Mouse (Mus musculus) embryo, embryonic 10.5 days (tissue): ENCODE measurements around the gene Asgr1.
A peak's percentile ranks its signal among the peaks of the same experiment; 100 is the strongest.

Experiments used
- DNase-seq: peaks from one replicate; pipeline ENCODE4 v3.0.0-alpha.2; 2015; ENCODE audit warnings: low spot score

Gene Asgr1

GRCm38 (mm10) chr11:70026689-70027088, 27.2 kb upstream of the Asgr1 start:
- peak; percentile 83 for DNase-seq

- DNase-seq: peak; percentile 7
Measured at GRCm38 (mm10) chr11:70027397-70027796, 26.5 kb upstream of the Asgr1 start.

- no peak for DNase-seq
Measured at GRCm38 (mm10) chr11:70028401-70029129, 25.3 kb upstream of the Asgr1 start.

- DNase-seq: peak; percentile 99
Measured at GRCm38 (mm10) chr11:70029130-70029801, 24.6 kb upstream of the Asgr1 start.

- no peak for DNase-seq
Measured at GRCm38 (mm10) chr11:70029829-70030550, 23.9 kb upstream of the Asgr1 start.

- no peak for DNase-seq
Measured at GRCm38 (mm10) chr11:70030651-70031320, 23.1 kb upstream of the Asgr1 start.

- DNase-seq: no peak
Measured at GRCm38 (mm10) chr11:70031321-70031670, 22.6 kb upstream of the Asgr1 start.

GRCm38 (mm10) chr11:70038174-70038573, 15.7 kb upstream of the Asgr1 start:
- DNase-seq: no peak

GRCm38 (mm10) chr11:70039631-70040030, 14.3 kb upstream of the Asgr1 start:
- no peak for DNase-seq

GRCm38 (mm10) chr11:70040184-70040583, 13.7 kb upstream of the Asgr1 start:
- DNase-seq: no peak

- no peak for DNase-seq
Measured at GRCm38 (mm10) chr11:70042309-70043085, 11.4 kb upstream of the Asgr1 start.

GRCm38 (mm10) chr11:70043665-70044064, 10.2 kb upstream of the Asgr1 start:
- DNase-seq: no peak

GRCm38 (mm10) chr11:70045435-70045834, 8.4 kb upstream of the Asgr1 start:
- DNase-seq: peak; percentile 15

GRCm38 (mm10) chr11:70049366-70049765, 4.5 kb upstream of the Asgr1 start:
- DNase-seq: no peak

GRCm38 (mm10) chr11:70049816-70050215, 4.1 kb upstream of the Asgr1 start:
- no peak for DNase-seq

- no peak for DNase-seq
Measured at GRCm38 (mm10) chr11:70053156-70053555, 729 bp upstream of the Asgr1 start.

GRCm38 (mm10) chr11:70055618-70056214, 1.8 kb downstream of the Asgr1 start:
- peak; percentile 87 for DNase-seq

GRCm38 (mm10) chr11:70057805-70058204, 3.9 kb downstream of the Asgr1 start:
- DNase-seq: no peak

GRCm38 (mm10) chr11:70059930-70060329, 6.0 kb downstream of the Asgr1 start:
- DNase-seq: no peak

GRCm38 (mm10) chr11:70063053-70063452, 9.2 kb downstream of the Asgr1 start:
- DNase-seq: no peak

- DNase-seq: no peak
Measured at GRCm38 (mm10) chr11:70066701-70067100, 12.8 kb downstream of the Asgr1 start.
